Mouse (Mus musculus): ENCODE measurements around the gene Asl. TPM values are rescaled to one million over a fixed set of nuclear protein-coding genes. Genes with fewer than 3 reads are reported as not detected.

Asl gene
- polyA plus RNA-seq (2016; fragmentation: Nextera tagmentation; extraction: Ambion mirVana), result 15.7 and 19.1 TPM in 2 replicates

DNA sequence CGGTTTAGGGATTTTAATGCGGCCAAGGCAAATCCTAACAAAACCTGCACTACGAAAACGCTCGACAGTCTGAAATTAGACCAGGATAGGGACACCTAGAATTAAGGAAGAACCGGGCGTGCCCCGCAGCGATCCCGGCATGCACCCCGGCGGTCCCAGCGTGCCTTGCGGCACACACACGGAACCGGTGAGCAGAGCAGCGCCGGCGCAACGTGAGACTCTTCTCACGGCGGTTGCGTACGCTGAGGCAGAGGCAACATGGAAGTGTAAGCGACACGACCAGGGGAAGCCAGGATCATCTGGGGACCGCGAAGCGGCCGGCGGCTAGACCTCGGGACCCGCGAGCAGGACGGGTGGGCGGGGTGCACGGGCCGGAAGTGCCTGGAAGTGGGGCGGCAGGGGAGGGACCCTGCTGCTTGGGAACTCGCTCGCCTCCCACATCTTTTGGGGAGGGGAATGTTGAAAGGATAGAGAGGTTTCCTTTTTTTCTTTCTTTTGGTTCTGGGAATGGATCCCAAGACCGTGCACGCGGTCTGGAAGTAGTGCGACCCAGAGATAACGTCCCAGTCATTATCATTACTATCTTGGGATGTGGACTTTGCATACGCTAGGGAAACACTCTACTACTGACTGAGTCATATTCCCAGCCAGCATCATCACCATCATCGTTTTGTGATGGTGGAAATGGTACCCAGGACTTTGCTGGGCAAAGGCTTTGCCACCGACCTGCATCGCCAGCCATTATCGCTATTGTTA lies at the start of gene Asl, which contains the start of gene Crcp:
TSS of gene Asl (minus strand) at position 106 of the 756 bp plus-strand sequence.
TSS of gene Crcp (plus strand) at position 149 of the 756 bp plus-strand sequence.
- peak within 1 kb of the TSS; percentile 85 for H3K9ac ChIP-seq
- H3K27me3 ChIP-seq (replicated peaks), result peaks cover 10% of the 10 kb centered on the region
- peak within 1 kb of the TSS; percentile 91 for H3K27ac ChIP-seq (ENCODE audit: poor library complexity, severe bottlenecking)
- H3K4me3 ChIP-seq, result peak within 1 kb of the TSS; percentile 78
- H3K4me1 ChIP-seq (replicated peaks), result peaks cover 8% of the 10 kb centered on the region
- no peaks in the 10 kb centered on the region for H3K9me3 ChIP-seq (replicated peaks)
- H3K36me3 ChIP-seq, result no peaks in the 10 kb centered on the region
- WGBS, result under 1% methylated on average over 51 of the region's 51 CpGs
- ATAC-seq (ENCODE audit: insufficient number of reproducible peaks, low FRiP score), result peak; percentile 86
- peak within 1 kb of the TSS; percentile 76 for H3K4me2 ChIP-seq

DNA sequence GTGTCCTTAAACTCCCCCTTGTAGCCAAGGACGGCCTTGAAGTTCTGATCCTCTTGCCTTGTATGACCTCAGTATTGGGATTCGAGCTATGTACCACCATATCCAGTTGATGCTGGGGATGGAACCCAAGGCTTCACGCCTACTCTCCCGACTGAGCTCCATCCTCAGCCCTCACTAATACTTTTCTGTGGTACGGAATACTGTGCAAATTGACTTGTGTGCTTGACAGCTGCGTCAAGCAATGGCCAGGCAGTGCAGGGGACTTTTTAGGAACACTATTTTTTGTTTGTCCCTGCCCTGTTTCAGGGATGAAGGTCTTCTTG lies 49.7 kb upstream of the Asl start:
- Histone ChIP-seq H3K36me3 (0 out of 2 replicates have a peak, but pooled peaks cover 4% of the 10 kb centered on the region), H3K9me3 (replicated peaks) (peaks cover 8% of the 10 kb centered on the region), H3K9ac (peak overlapping the region; percentile 78), H3K27ac (ENCODE audit: poor library complexity, severe bottlenecking) (no peak overlapping the region), H3K4me1 (replicated peaks) (peaks cover 9% of the 10 kb centered on the region; the same call in 1 of the 2 replicates), H3K27me3 (replicated peaks) (peaks cover 39% of the 10 kb centered on the region), H3K4me3 (peak overlapping the region; percentile 67), H3K4me2 (peak overlapping the region; percentile 85)
- 48% methylated on average over 6 of the region's 6 CpGs for WGBS
- ATAC-seq (ENCODE audit: insufficient number of reproducible peaks, low FRiP score), result peak; percentile 4; the same call in 1 of the 2 replicates

GRCm38 (mm10) chr5:130078096-130078833 lies 49.2 kb upstream of the Asl start:
- peaks cover 44% of the 10 kb centered on the region for H3K27me3 ChIP-seq (replicated peaks)
- no peak overlapping the region for H3K9ac ChIP-seq
- ATAC-seq (ENCODE audit: insufficient number of reproducible peaks, low FRiP score), result no peak
- no peak overlapping the region for H3K27ac ChIP-seq (ENCODE audit: poor library complexity, severe bottlenecking)
- H3K4me2 ChIP-seq, result no peak overlapping the region; the same call in 1 of the 2 replicates
- H3K36me3 ChIP-seq, result 0 out of 2 replicates have a peak, but pooled peaks cover 4% of the 10 kb centered on the region
- no peak overlapping the region for H3K4me3 ChIP-seq
- peaks cover 8% of the 10 kb centered on the region for H3K9me3 ChIP-seq (replicated peaks)
- WGBS, result 64% methylated on average over 9 of the region's 9 CpGs
- peaks cover 9% of the 10 kb centered on the region; the same call in 1 of the 2 replicates for H3K4me1 ChIP-seq (replicated peaks)

DNA sequence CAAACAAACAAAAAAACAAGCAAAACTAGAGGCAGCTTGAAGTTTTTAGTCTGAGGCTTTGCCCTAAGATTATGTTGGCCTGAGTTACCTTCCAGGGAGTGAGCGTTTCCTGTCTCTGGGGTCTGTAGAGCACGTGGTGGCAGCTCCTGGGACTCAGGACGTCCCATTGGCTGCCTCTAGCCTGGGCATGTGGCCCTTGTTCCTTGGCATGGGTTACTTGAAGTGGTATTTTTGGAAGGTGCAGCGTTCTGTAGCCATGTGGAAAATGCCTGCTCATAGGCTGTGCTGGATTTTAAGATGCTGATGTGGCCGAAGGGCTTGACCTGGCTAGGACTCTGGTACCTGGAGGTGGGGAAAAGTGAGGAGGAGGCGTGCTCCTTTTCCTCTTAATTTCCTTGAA lies 47.3 kb upstream of the Asl start:
- Histone ChIP-seq H3K27me3 (replicated peaks) (peaks cover 44% of the 10 kb centered on the region), H3K27ac (ENCODE audit: poor library complexity, severe bottlenecking) (no peak overlapping the region), H3K9ac (no peak overlapping the region), H3K9me3 (replicated peaks) (peaks cover 6% of the 10 kb centered on the region), H3K4me1 (replicated peaks) (peaks cover 9% of the 10 kb centered on the region; the same call in 1 of the 2 replicates), H3K4me2 (no peak overlapping the region), H3K4me3 (no peak overlapping the region), H3K36me3 (no peaks in the 10 kb centered on the region)
- no peak for ATAC-seq (ENCODE audit: insufficient number of reproducible peaks, low FRiP score)
- 51% methylated on average over 6 of the region's 6 CpGs for WGBS

DNA sequence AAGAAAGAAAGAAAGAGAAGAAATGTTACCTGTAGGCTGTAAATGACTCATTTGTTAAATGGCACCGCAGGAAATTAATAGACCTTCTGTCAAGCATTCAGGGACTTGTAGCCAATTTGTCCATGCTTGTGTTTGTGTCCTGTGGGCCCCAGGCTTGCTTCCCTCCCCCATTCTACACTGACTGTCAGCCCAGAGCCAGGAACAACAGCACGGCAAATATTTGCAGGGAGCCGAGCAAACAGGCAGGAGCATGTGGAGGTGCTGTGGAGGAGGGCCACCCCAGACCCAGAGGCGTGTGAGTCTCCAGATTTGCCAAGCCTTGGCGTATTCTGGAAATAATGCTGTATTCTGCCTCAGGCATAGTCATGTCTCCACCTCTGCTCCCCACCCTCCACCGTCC lies 45.4 kb upstream of the Asl start:
- Histone ChIP-seq H3K9ac (no peak overlapping the region), H3K4me1 (replicated peaks) (0 out of 2 replicates have a peak, but pooled peaks cover 3% of the 10 kb centered on the region), H3K9me3 (replicated peaks) (no peaks in the 10 kb centered on the region), H3K27ac (ENCODE audit: poor library complexity, severe bottlenecking) (no peak overlapping the region), H3K4me2 (no peak overlapping the region), H3K4me3 (no peak overlapping the region), H3K36me3 (no peaks in the 10 kb centered on the region), H3K27me3 (replicated peaks) (peaks cover 55% of the 10 kb centered on the region)
- WGBS, result 74% methylated on average over 6 of the region's 6 CpGs
- no peak for ATAC-seq (ENCODE audit: insufficient number of reproducible peaks, low FRiP score)

GRCm38 (mm10) chr5:130073026-130073425 lies 44.0 kb upstream of the Asl start, which contains the start of gene Tpst1:
Gene Tpst1 (plus strand): TSS chr5:130073326.
- no peak within 1 kb of the TSS for H3K27ac ChIP-seq (ENCODE audit: poor library complexity, severe bottlenecking)
- H3K4me1 ChIP-seq (replicated peaks), result 0 out of 2 replicates have a peak, but pooled peaks cover 3% of the 10 kb centered on the region
- H3K9ac ChIP-seq, result no peak within 1 kb of the TSS
- ATAC-seq (ENCODE audit: insufficient number of reproducible peaks, low FRiP score), result no peak
- H3K36me3 ChIP-seq, result no peaks in the 10 kb centered on the region
- no peak within 1 kb of the TSS for H3K4me2 ChIP-seq
- 89% methylated on average over 6 of the region's 6 CpGs for WGBS
- H3K4me3 ChIP-seq, result no peak within 1 kb of the TSS
- H3K27me3 ChIP-seq (replicated peaks), result peaks cover 49% of the 10 kb centered on the region
- H3K9me3 ChIP-seq (replicated peaks), result peaks cover 5% of the 10 kb centered on the region; the same call in 1 of the 2 replicates

- Histone ChIP-seq H3K4me3 (no peak overlapping the region), H3K9ac (no peak overlapping the region), H3K4me1 (replicated peaks) (no peaks in the 10 kb centered on the region), H3K9me3 (replicated peaks) (peaks cover 5% of the 10 kb centered on the region; the same call in 1 of the 2 replicates), H3K36me3 (no peaks in the 10 kb centered on the region), H3K4me2 (no peak overlapping the region), H3K27ac (ENCODE audit: poor library complexity, severe bottlenecking) (no peak overlapping the region), H3K27me3 (replicated peaks) (peaks cover 11% of the 10 kb centered on the region)
- WGBS, result 46% methylated on average over 3 of the region's 3 CpGs
- no peak for ATAC-seq (ENCODE audit: insufficient number of reproducible peaks, low FRiP score)
These were observed 38.8 kb upstream of the Asl start for GRCm38 (mm10) chr5:130067841-130068264.

GRCm38 (mm10) chr5:130065579-130065978 lies 36.5 kb upstream of the Asl start:
- Histone ChIP-seq H3K4me2 (no peak overlapping the region), H3K9me3 (replicated peaks) (peaks cover 5% of the 10 kb centered on the region; the same call in 1 of the 2 replicates), H3K4me3 (no peak overlapping the region), H3K27me3 (replicated peaks) (peaks cover 7% of the 10 kb centered on the region), H3K36me3 (peaks cover 9% of the 10 kb centered on the region), H3K27ac (ENCODE audit: poor library complexity, severe bottlenecking) (no peak overlapping the region), H3K4me1 (replicated peaks) (no peaks in the 10 kb centered on the region), H3K9ac (no peak overlapping the region)
- no peak for ATAC-seq (ENCODE audit: insufficient number of reproducible peaks, low FRiP score)
- WGBS, result 100% methylated on average over 1 of the region's 1 CpGs

DNA sequence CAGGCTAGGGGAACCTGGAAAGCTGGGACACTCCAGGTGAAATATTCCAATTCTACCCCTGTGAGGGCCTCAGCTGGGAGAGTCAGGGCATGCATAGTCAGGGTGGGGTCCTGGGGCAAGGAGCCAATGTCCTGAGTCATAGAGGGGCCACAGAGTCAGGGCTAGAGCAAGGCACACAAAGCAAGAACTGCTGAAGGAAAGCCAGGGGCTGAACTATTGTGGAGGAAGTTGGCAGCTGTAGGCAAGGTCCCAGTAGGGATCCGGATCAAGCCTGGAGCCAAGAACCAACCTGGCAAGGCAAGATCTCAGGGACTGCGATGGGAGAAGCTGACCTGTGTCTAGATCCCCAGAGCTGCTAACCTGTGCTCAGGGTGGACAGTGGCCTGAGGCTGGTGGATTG lies 34.7 kb upstream of the Asl start:
- Histone ChIP-seq H3K4me3 (no peak overlapping the region), H3K36me3 (peaks cover 14% of the 10 kb centered on the region), H3K9ac (no peak overlapping the region), H3K27ac (ENCODE audit: poor library complexity, severe bottlenecking) (no peak overlapping the region), H3K4me1 (replicated peaks) (peaks cover 13% of the 10 kb centered on the region), H3K9me3 (replicated peaks) (no peaks in the 10 kb centered on the region), H3K4me2 (no peak overlapping the region), H3K27me3 (replicated peaks) (no peaks in the 10 kb centered on the region)
- ATAC-seq (ENCODE audit: insufficient number of reproducible peaks, low FRiP score), result no peak
- 70% methylated on average over 2 of the region's 2 CpGs for WGBS

- Histone ChIP-seq H3K4me3 (no peak overlapping the region), H3K9ac (no peak overlapping the region), H3K27ac (ENCODE audit: poor library complexity, severe bottlenecking) (peak overlapping the region; percentile 11; the same call in 1 of the 2 replicates), H3K36me3 (peaks cover 14% of the 10 kb centered on the region), H3K4me2 (no peak overlapping the region), H3K4me1 (replicated peaks) (peaks cover 13% of the 10 kb centered on the region), H3K27me3 (replicated peaks) (no peaks in the 10 kb centered on the region), H3K9me3 (replicated peaks) (no peaks in the 10 kb centered on the region)
- ATAC-seq (ENCODE audit: insufficient number of reproducible peaks, low FRiP score), result no peak
- WGBS, result 63% methylated on average over 2 of the region's 2 CpGs
These were observed 33.0 kb upstream of the Asl start for GRCm38 (mm10) chr5:130062096-130062495.

DNA sequence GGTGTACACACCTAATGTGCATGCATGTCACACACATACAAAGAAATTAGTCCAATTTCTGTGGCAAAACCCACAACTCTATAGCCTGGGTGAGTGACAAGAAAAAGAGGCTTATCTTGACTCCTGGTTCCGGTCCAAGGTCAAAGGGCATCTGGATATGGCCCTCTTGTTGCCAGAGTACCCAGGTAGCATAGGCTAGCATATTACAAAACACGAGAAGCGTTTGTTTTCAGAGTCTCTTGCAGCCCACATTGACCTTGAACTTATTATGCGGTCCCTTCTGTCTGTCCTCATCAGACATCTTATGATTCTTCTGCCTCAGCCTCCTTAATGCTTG lies 31.2 kb upstream of the Asl start:
- H3K9ac ChIP-seq, result no peak overlapping the region
- peak overlapping the region; percentile 72; the same call in 1 of the 2 replicates for H3K27ac ChIP-seq (ENCODE audit: poor library complexity, severe bottlenecking)
- H3K4me3 ChIP-seq, result no peak overlapping the region
- peaks cover 18% of the 10 kb centered on the region for H3K36me3 ChIP-seq
- WGBS, result 75% methylated on average over 4 of the region's 4 CpGs
- ATAC-seq (ENCODE audit: insufficient number of reproducible peaks, low FRiP score), result no peak
- peaks cover 5% of the 10 kb centered on the region; the same call in 1 of the 2 replicates for H3K27me3 ChIP-seq (replicated peaks)
- H3K9me3 ChIP-seq (replicated peaks), result no peaks in the 10 kb centered on the region
- peaks cover 13% of the 10 kb centered on the region for H3K4me1 ChIP-seq (replicated peaks)
- no peak overlapping the region for H3K4me2 ChIP-seq
